Mouse (Mus musculus): Measurements from ENCODE around the gene Elobl.

DNA sequence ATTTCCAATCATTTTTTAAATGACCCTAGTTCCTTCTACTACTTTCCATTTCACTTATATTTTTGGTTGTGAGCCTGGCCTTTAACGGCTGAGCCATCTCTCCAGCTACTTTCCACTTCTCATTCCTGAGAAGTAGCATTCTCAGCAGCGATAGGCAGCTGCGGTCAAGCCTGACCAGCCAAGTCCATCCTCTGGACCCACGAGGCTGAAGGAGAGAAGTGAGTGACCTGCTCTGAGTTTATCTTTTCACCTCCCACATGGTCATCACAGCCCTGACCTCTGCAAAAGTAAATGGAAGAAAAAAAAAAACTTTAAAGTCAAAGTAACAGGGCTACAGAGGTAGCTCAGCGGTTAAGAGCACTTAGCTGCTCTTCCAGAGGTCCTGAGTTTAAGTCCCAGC, 40.2 kb downstream of the Elobl start:
- TF ChIP-seq POLR2A (IDR thresholded peaks at IDR 0.05; ENCODE audit: borderline replicate concordance, low read depth, low read length) (no peak), CTCF (IDR thresholded peaks at IDR 0.05; ENCODE audit: low read depth, low read length) (no peak)
